Mouse (Mus musculus): Measurements from ENCODE around the gene Exosc3.

DNA sequence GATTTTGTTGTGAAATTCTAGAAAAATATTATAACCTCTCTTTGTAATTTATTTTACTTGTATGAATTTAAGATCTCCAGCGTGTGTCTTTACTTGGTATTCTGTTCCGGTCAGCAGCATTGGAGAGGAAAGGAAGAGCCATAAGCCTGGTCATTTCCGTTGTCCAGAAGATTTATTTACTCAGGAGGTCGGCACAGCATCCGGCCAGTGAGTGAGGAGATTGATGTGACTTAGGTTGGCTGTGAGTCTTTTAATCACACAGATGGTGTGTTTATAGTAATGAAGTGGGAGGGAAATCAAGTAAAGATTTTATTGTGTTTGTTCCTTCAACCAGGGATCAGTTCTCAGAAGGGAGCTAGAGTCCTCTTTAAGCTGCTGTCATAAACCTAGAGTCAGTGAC lies 32.3 kb upstream of the Exosc3 start:
- TF ChIP-seq CTCF (IDR thresholded peaks at IDR 0.05; ENCODE audit: low read depth) (no peak), EP300 (optimal IDR thresholded peaks at IDR 0.05) (no peak)

Data from stomach, postnatal 0 days (tissue).